ENCODE assay signal across 16 mouse cellular contexts in the genomic region with DNA sequence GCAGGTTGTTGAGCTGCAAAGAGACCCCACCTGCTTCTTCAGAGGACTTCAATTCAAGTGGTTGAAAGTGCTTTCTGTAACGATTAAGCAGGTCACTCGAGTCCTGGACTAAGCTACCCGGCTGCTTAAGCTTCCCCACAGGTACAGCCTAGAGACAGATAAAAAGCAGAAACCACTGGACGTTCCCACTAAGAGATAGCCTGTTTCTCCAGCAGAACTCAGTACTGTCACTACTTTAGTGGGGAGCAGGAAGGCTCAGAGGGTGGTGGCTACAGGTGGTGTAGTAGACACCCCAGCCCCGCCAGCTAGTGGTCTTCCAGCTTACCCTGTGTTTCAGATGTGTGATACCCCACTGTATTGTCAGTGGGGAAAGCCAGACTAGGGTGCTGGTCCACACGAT. TPM values are rescaled to one million over a fixed set of nuclear protein-coding genes. Genes with fewer than 3 reads are reported as not detected.
"Had no signal": no experiment of that assay in that cellular context is flagged by ENCODE, and none has a peak within 500 bp of the region (broad histone marks: within the 10 kb centered on the region; RNA-seq: fewer than 3 reads in every experiment).

No protein-coding gene starts in this region.

- DNase-seq: retina, postnatal 1 day; right cerebral cortex, adult 18-20 months; right cerebral cortex, postnatal 14 days; right cerebral cortex, postnatal 25 days; right cerebral cortex, postnatal 4 days; spleen, adult 18-20 months; thymus, adult 18-20 months; thymus, adult 2 months; thymus, postnatal 14 days; thymus, postnatal 25 days; thymus, postnatal 36 days; thymus, postnatal 4 days had no signal

- H3K9ac ChIP-seq: neural tube, embryonic 15.5 days; stomach, embryonic 15.5 days had no signal

- H3K27ac ChIP-seq: neural tube, embryonic 15.5 days; stomach, embryonic 15.5 days; stomach, postnatal 0 days had no signal

- H3K36me3 ChIP-seq: neural tube, embryonic 15.5 days; stomach, embryonic 15.5 days had no signal

- H3K4me3 ChIP-seq: neural tube, embryonic 15.5 days; stomach, embryonic 15.5 days had no signal

- H3K4me2 ChIP-seq: neural tube, embryonic 15.5 days; stomach, embryonic 15.5 days had no signal

- H3K27me3 ChIP-seq: neural tube, embryonic 15.5 days; stomach, embryonic 15.5 days had no signal

- H3K4me1 ChIP-seq: neural tube, embryonic 15.5 days; stomach, embryonic 15.5 days had no signal

- H3K9me3 ChIP-seq: neural tube, embryonic 15.5 days; stomach, embryonic 15.5 days had no signal

RNA-seq across cellular contexts. Expression of gene Col25a1, which starts 50.6 kb away (rescaled TPM):
- total RNA-seq: neutrophil, adult 5-6 weeks had no signal
- polyA plus RNA-seq: thymus, adult 2 months had no signal
